Mouse (Mus musculus) hematopoietic stem cell, adult 5-6 weeks (primary cell): ENCODE results near the gene Clec4g. TPM values are rescaled to one million over a fixed set of nuclear protein-coding genes. Genes with fewer than 3 reads are reported as not detected.

ENCODE experiments used
- total RNA-seq: library from RNA; stranded (forward); fragments of 172-1452, 232-1000 nt; gene quantifications from 2 replicates; pipeline ENCODE4 v1.2.3, GENCODE M21; 2017

The Clec4g gene
- total RNA-seq, 1 experiment from 2014 or later: not detected

Other genes starting within 250 kb of the Clec4g start
- gene Tex45, start 249.8 kb downstream of the Clec4g start, total RNA-seq: not detected in 2 replicates
- gene Zfp358, start 227.5 kb downstream of the Clec4g start, total RNA-seq: 10.6 and 11.6 TPM in 2 replicates
- gene Mcoln1, start 220.2 kb downstream of the Clec4g start, total RNA-seq: 29.8 and 40.4 TPM in 2 replicates
- gene Pnpla6, start 205.3 kb downstream of the Clec4g start, total RNA-seq: 26.4 and 34.5 TPM in 2 replicates
- gene C330021F23Rik, start 152.7 kb downstream of the Clec4g start, total RNA-seq: 0.69 and 2.0 TPM in 2 replicates
- gene Camsap3, start 133.4 kb downstream of the Clec4g start, total RNA-seq: 3.9 TPM in 2 replicates
- gene Xab2, start 99.3 kb downstream of the Clec4g start, total RNA-seq: 56.6 and 75.0 TPM in 2 replicates
- gene Pet100, start 99.1 kb downstream of the Clec4g start, total RNA-seq: 209 and 215 TPM in 2 replicates
- gene Pcp2, start 95.1 kb downstream of the Clec4g start, total RNA-seq: not detected in 2 replicates
- gene Stxbp2, start 89.7 kb downstream of the Clec4g start, total RNA-seq: 121 and 152 TPM in 2 replicates
- not detected in 2 replicates for gene Retn, start 64.9 kb downstream of the Clec4g start, total RNA-seq
- 12.9 and 27.0 TPM in 2 replicates for gene Mcemp1, start 54.9 kb downstream of the Clec4g start, total RNA-seq
- gene Fcor, start 48.3 kb downstream of the Clec4g start, total RNA-seq: 5.3 TPM in 1 of 2 replicates, not detected in the other
- gene Trappc5, start 44.4 kb downstream of the Clec4g start, total RNA-seq: 48.3 and 61.2 TPM in 2 replicates
- 1.1 TPM in 1 of 2 replicates, not detected in the other for gene Fcer2a, start 26.5 kb downstream of the Clec4g start, total RNA-seq
- gene Cd209a, start 28.3 kb upstream of the Clec4g start, total RNA-seq: 1.7 and 1.8 TPM in 2 replicates
- not detected in 2 replicates for gene Cd209e, start 133.7 kb upstream of the Clec4g start, total RNA-seq
- not detected in 2 replicates for gene Cd209d, start 157.9 kb upstream of the Clec4g start, total RNA-seq
- gene Cd209b, start 206.2 kb upstream of the Clec4g start, total RNA-seq: not detected in 2 replicates
- 0.15 and 1.2 TPM in 2 replicates for gene Cd209c, start 234.1 kb upstream of the Clec4g start, total RNA-seq